Mouse (Mus musculus) intestine, embryonic 14.5 days (tissue): ENCODE measurements at regions not wholly inside any gene's neighbourhood (a gene's known extent, or its start where the extent isn't known, plus 50 kb on each side); places are given as distances from the start of the nearest gene placed in this dataset.

Experiments used
- ATAC-seq: fragments of 200-750 bp; cut with Nextera tagmentation; replicated peaks from 2 replicates; pipeline ENCODE4 v1.8.0; 2017; ENCODE audit warnings: low read depth, moderate number of reproducible peaks, moderate TSS enrichment, moderate library complexity; ENCODE audit not compliant: low FRiP score, low TSS enrichment
- DNase-seq: peaks from one replicate; pipeline ENCODE4 v3.0.0-alpha.2; 2018; ENCODE audit warnings: low spot score
- H3K27ac ChIP-seq: fragments of 300-500 bp; sonication (generic); 2 replicates; pipeline ENCODE4 v1.5.1; 2014; ENCODE audit warnings: low read depth, mild to moderate bottlenecking, control low read depth
- H3K27me3 ChIP-seq: fragments of 300-500 bp; sonication (generic); replicated peaks from 2 replicates; pipeline ENCODE4 v1.6.1; 2014; ENCODE audit warnings: low read length, control low read depth; ENCODE audit not compliant: control insufficient read depth, insufficient read depth
- H3K36me3 ChIP-seq: fragments of 300-500 bp; sonication (generic); 2 replicates; pipeline ENCODE4 v1.6.1; 2014; ENCODE audit warnings: low read length, control low read depth; ENCODE audit not compliant: control insufficient read depth, insufficient read depth
- H3K4me1 ChIP-seq: fragments of 300-500 bp; sonication (generic); replicated peaks from 2 replicates; pipeline ENCODE4 v1.6.1; 2014; ENCODE audit warnings: low read length, control low read depth, mixed read lengths; ENCODE audit not compliant: control insufficient read depth, insufficient read depth
- H3K4me2 ChIP-seq: fragments of 300-500 bp; sonication (generic); 2 replicates; pipeline ENCODE4 v1.6.1; 2014; ENCODE audit warnings: low read length
- H3K4me3 ChIP-seq: fragments of 300-500 bp; sonication (generic); 2 replicates; pipeline ENCODE4 v1.5.1; 2014; ENCODE audit warnings: low read depth, low read length, control low read depth, mixed read lengths
- H3K9ac ChIP-seq: fragments of 300-500 bp; sonication (generic); 2 replicates; pipeline ENCODE4 v1.6.1; 2014; ENCODE audit warnings: mild to moderate bottlenecking, low read length
- H3K9me3 ChIP-seq: fragments of 300-500 bp; sonication (generic); 2 replicates; pipeline ENCODE4 v1.6.1; 2016; ENCODE audit warnings: low read length, control low read depth; ENCODE audit not compliant: control insufficient read depth
- WGBS: fragments of 180-500 bp; shearing (Covaris S2); extraction: QIAGEN DNeasy Blood & Tissue Kit; methylation state at CpG from one replicate; pipeline ENCODE4 v1.1.7; 2014; 5-methylcytosine and 5-hydroxymethylcytosine counted together

- WGBS = 37% methylated on average over 1 of the region's 1 CpGs
- Histone ChIP-seq H3K4me1 (no peaks in the 10 kb centered on the region), H3K27ac (no peak overlapping the region), H3K9me3 (0 out of 2 replicates have a peak, but pooled peaks cover 3% of the 10 kb centered on the region), H3K9ac (no peak overlapping the region), H3K27me3 (no peaks in the 10 kb centered on the region), H3K4me3 (no peak overlapping the region), H3K36me3 (no peaks in the 10 kb centered on the region), H3K4me2 (no peak overlapping the region)
- ATAC-seq = no peak
- no peak for DNase-seq
These were observed 60.1 kb upstream of the Kcnj6 start for GRCm38 (mm10) chr16:95057596-95057995.

GRCm38 (mm10) chr16:95064423-95064822, 66.9 kb upstream of the Kcnj6 start:
- Histone ChIP-seq H3K4me2 (no peak overlapping the region), H3K36me3 (no peaks in the 10 kb centered on the region), H3K4me1 (no peaks in the 10 kb centered on the region), H3K4me3 (no peak overlapping the region), H3K9ac (no peak overlapping the region), H3K27ac (no peak overlapping the region), H3K9me3 (no peaks in the 10 kb centered on the region), H3K27me3 (no peaks in the 10 kb centered on the region)
- ATAC-seq (no peak), DNase-seq (no peak)
- WGBS = 87% methylated on average over 6 of the region's 6 CpGs

GRCm38 (mm10) chr16:95066687-95067086, 69.2 kb upstream of the Kcnj6 start:
- no peak for ATAC-seq
- WGBS = 94% methylated on average over 3 of the region's 3 CpGs
- no peaks in the 10 kb centered on the region for H3K27me3 ChIP-seq
- no peaks in the 10 kb centered on the region for H3K36me3 ChIP-seq
- no peak for DNase-seq
- H3K9ac ChIP-seq = no peak overlapping the region
- no peak overlapping the region for H3K4me3 ChIP-seq
- H3K4me2 ChIP-seq = no peak overlapping the region
- no peaks in the 10 kb centered on the region for H3K9me3 ChIP-seq
- no peak overlapping the region for H3K27ac ChIP-seq
- no peaks in the 10 kb centered on the region for H3K4me1 ChIP-seq

GRCm38 (mm10) chr16:95092471-95093221, 95.1 kb upstream of the Kcnj6 start:
- H3K4me2 ChIP-seq = no peak overlapping the region
- H3K4me1 ChIP-seq = no peaks in the 10 kb centered on the region
- H3K4me3 ChIP-seq = no peak overlapping the region
- no peak for ATAC-seq
- no peaks in the 10 kb centered on the region for H3K9me3 ChIP-seq
- DNase-seq = no peak
- H3K27me3 ChIP-seq = no peaks in the 10 kb centered on the region
- H3K9ac ChIP-seq = no peak overlapping the region
- WGBS = 76% methylated on average over 6 of the region's 6 CpGs
- H3K27ac ChIP-seq = no peak overlapping the region
- no peaks in the 10 kb centered on the region for H3K36me3 ChIP-seq

GRCm38 (mm10) chr16:95093753-95094152, 96.3 kb upstream of the Kcnj6 start:
- H3K27ac ChIP-seq = no peak overlapping the region
- H3K9ac ChIP-seq = no peak overlapping the region
- DNase-seq = peak; percentile 86
- no peaks in the 10 kb centered on the region for H3K9me3 ChIP-seq
- H3K36me3 ChIP-seq = no peaks in the 10 kb centered on the region
- ATAC-seq = 0 out of 2 replicates have a peak, but pooled peaks have one; percentile 70
- H3K4me2 ChIP-seq = no peak overlapping the region
- 19% methylated on average over 10 of the region's 10 CpGs for WGBS
- no peaks in the 10 kb centered on the region for H3K4me1 ChIP-seq
- H3K27me3 ChIP-seq = no peaks in the 10 kb centered on the region
- no peak overlapping the region for H3K4me3 ChIP-seq

- no peaks in the 10 kb centered on the region for H3K9me3 ChIP-seq
- no peak overlapping the region for H3K9ac ChIP-seq
- WGBS = 71% methylated on average over 9 of the region's 9 CpGs
- no peaks in the 10 kb centered on the region for H3K27me3 ChIP-seq
- H3K36me3 ChIP-seq = no peaks in the 10 kb centered on the region
- DNase-seq (no peak), ATAC-seq (no peak)
- no peak overlapping the region for H3K4me3 ChIP-seq
- H3K4me1 ChIP-seq = no peaks in the 10 kb centered on the region
- H3K27ac ChIP-seq = no peak overlapping the region
- H3K4me2 ChIP-seq = no peak overlapping the region
These were observed 103.5 kb upstream of the Kcnj6 start for GRCm38 (mm10) chr16:95100954-95101353.

GRCm38 (mm10) chr16:95117531-95117930, 120.0 kb upstream of the Kcnj6 start:
- H3K4me2 ChIP-seq = no peak overlapping the region
- DNase-seq (no peak), ATAC-seq (no peak)
- no peak overlapping the region for H3K4me3 ChIP-seq
- no peak overlapping the region for H3K9ac ChIP-seq
- H3K4me1 ChIP-seq = 0 out of 2 replicates have a peak, but pooled peaks cover 5% of the 10 kb centered on the region
- H3K9me3 ChIP-seq = no peaks in the 10 kb centered on the region
- 37% methylated on average over 8 of the region's 8 CpGs for WGBS
- no peaks in the 10 kb centered on the region for H3K36me3 ChIP-seq
- no peaks in the 10 kb centered on the region for H3K27me3 ChIP-seq
- no peak overlapping the region for H3K27ac ChIP-seq

GRCm38 (mm10) chr16:95119293-95119692, 121.8 kb upstream of the Kcnj6 start:
- Histone ChIP-seq H3K27ac (no peak overlapping the region), H3K27me3 (no peaks in the 10 kb centered on the region), H3K4me2 (no peak overlapping the region), H3K4me3 (no peak overlapping the region), H3K9ac (no peak overlapping the region), H3K4me1 (0 out of 2 replicates have a peak, but pooled peaks cover 5% of the 10 kb centered on the region), H3K9me3 (no peaks in the 10 kb centered on the region), H3K36me3 (no peaks in the 10 kb centered on the region)
- ATAC-seq = no peak
- 51% methylated on average over 4 of the region's 4 CpGs for WGBS
- DNase-seq = no peak

GRCm38 (mm10) chr16:95122048-95122447, 124.5 kb upstream of the Kcnj6 start:
- Histone ChIP-seq H3K4me3 (no peak overlapping the region), H3K27ac (no peak overlapping the region), H3K36me3 (no peaks in the 10 kb centered on the region), H3K9ac (no peak overlapping the region), H3K9me3 (no peaks in the 10 kb centered on the region), H3K27me3 (no peaks in the 10 kb centered on the region), H3K4me1 (0 out of 2 replicates have a peak, but pooled peaks cover 5% of the 10 kb centered on the region), H3K4me2 (no peak overlapping the region)
- 14% methylated on average over 7 of the region's 7 CpGs for WGBS
- DNase-seq = no peak
- ATAC-seq = no peak
